Mouse (Mus musculus): ENCODE data around the gene Rab3gap2. TPM values are rescaled to one million over a fixed set of nuclear protein-coding genes. Genes with fewer than 3 reads are reported as not detected.

Gene Rab3gap2
- polyA plus RNA-seq, 1 experiment from 2014 or later, result 15.8 TPM

GRCm38 (mm10) chr1:185216762-185217161, 12.8 kb downstream of the Rab3gap2 start:
- WGBS, result 28% methylated on average over 2 of the region's 2 CpGs
- ATAC-seq, result no peak

GRCm38 (mm10) chr1:185217966-185218365, 14.0 kb downstream of the Rab3gap2 start:
- H3K9ac ChIP-seq (ENCODE audit: low read depth, low read length), result no peak overlapping the region
- no peak overlapping the region for H3K27ac ChIP-seq (ENCODE audit: low read depth, low read length)
- no peak for TF ChIP-seq CTCF (IDR thresholded peaks at IDR 0.05; ENCODE audit: low read depth)
- H3K4me1 ChIP-seq (replicated peaks; ENCODE audit: control insufficient read depth, insufficient read depth, low read length), result 0 out of 2 replicates have a peak, but pooled peaks cover 4% of the 10 kb centered on the region
- no peaks in the 10 kb centered on the region for H3K27me3 ChIP-seq (replicated peaks; ENCODE audit: control insufficient read depth, insufficient read depth, low read length)
- H3K4me3 ChIP-seq (ENCODE audit: low read depth, low read length), result no peak overlapping the region
- H3K4me2 ChIP-seq (replicated peaks; ENCODE audit: low read depth), result no peak overlapping the region
- ATAC-seq, result no peak
- 66% methylated on average over 5 of the region's 5 CpGs for WGBS
- no peaks in the 10 kb centered on the region for H3K9me3 ChIP-seq (ENCODE audit: control insufficient read depth)
- peaks cover 18% of the 10 kb centered on the region for H3K36me3 ChIP-seq (ENCODE audit: control insufficient read depth, insufficient read depth)

More at GRCm38 (mm10) chr1:185216762-185217161, 12.8 kb downstream of the Rab3gap2 start:
- Histone ChIP-seq H3K4me2 (replicated peaks; ENCODE audit: low read depth) (no peak overlapping the region), H3K9ac (ENCODE audit: low read depth, low read length) (no peak overlapping the region), H3K36me3 (ENCODE audit: control insufficient read depth, insufficient read depth) (peaks cover 7% of the 10 kb centered on the region), H3K4me1 (replicated peaks; ENCODE audit: control insufficient read depth, insufficient read depth, low read length) (0 out of 2 replicates have a peak, but pooled peaks cover 4% of the 10 kb centered on the region), H3K9me3 (ENCODE audit: control insufficient read depth) (no peaks in the 10 kb centered on the region), H3K27me3 (replicated peaks; ENCODE audit: control insufficient read depth, insufficient read depth, low read length) (no peaks in the 10 kb centered on the region), H3K4me3 (ENCODE audit: low read depth, low read length) (no peak overlapping the region), H3K27ac (ENCODE audit: low read depth, low read length) (no peak overlapping the region)
- TF ChIP-seq CTCF (IDR thresholded peaks at IDR 0.05; ENCODE audit: low read depth), result no peak

GRCm38 (mm10) chr1:185226889-185227288, 23.0 kb downstream of the Rab3gap2 start:
- Histone ChIP-seq H3K27ac (ENCODE audit: low read depth, low read length) (no peak overlapping the region), H3K4me2 (replicated peaks; ENCODE audit: low read depth) (no peak overlapping the region), H3K9ac (ENCODE audit: low read depth, low read length) (no peak overlapping the region), H3K4me3 (ENCODE audit: low read depth, low read length) (no peak overlapping the region), H3K9me3 (ENCODE audit: control insufficient read depth) (no peaks in the 10 kb centered on the region), H3K27me3 (replicated peaks; ENCODE audit: control insufficient read depth, insufficient read depth, low read length) (no peaks in the 10 kb centered on the region), H3K4me1 (replicated peaks; ENCODE audit: control insufficient read depth, insufficient read depth, low read length) (no peaks in the 10 kb centered on the region; the same call in 1 of the 2 replicates), H3K36me3 (ENCODE audit: control insufficient read depth, insufficient read depth) (peaks cover 34% of the 10 kb centered on the region)
- ATAC-seq, result no peak
- 94% methylated on average over 6 of the region's 6 CpGs for WGBS
- no peak for TF ChIP-seq CTCF (IDR thresholded peaks at IDR 0.05; ENCODE audit: low read depth)

GRCm38 (mm10) chr1:185227766-185228165, 23.8 kb downstream of the Rab3gap2 start:
- 89% methylated on average over 7 of the region's 7 CpGs for WGBS
- no peaks in the 10 kb centered on the region for H3K27me3 ChIP-seq (replicated peaks; ENCODE audit: control insufficient read depth, insufficient read depth, low read length)
- ATAC-seq, result no peak
- no peak for TF ChIP-seq CTCF (IDR thresholded peaks at IDR 0.05; ENCODE audit: low read depth)
- H3K36me3 ChIP-seq (ENCODE audit: control insufficient read depth, insufficient read depth), result peaks cover 25% of the 10 kb centered on the region
- H3K9me3 ChIP-seq (ENCODE audit: control insufficient read depth), result no peaks in the 10 kb centered on the region
- no peak overlapping the region for H3K4me3 ChIP-seq (ENCODE audit: low read depth, low read length)
- H3K27ac ChIP-seq (ENCODE audit: low read depth, low read length), result no peak overlapping the region
- H3K9ac ChIP-seq (ENCODE audit: low read depth, low read length), result no peak overlapping the region
- H3K4me2 ChIP-seq (replicated peaks; ENCODE audit: low read depth), result no peak overlapping the region
- H3K4me1 ChIP-seq (replicated peaks; ENCODE audit: control insufficient read depth, insufficient read depth, low read length), result no peaks in the 10 kb centered on the region; the same call in 1 of the 2 replicates

GRCm38 (mm10) chr1:185229406-185230201, 25.7 kb downstream of the Rab3gap2 start:
- peaks cover 18% of the 10 kb centered on the region for H3K36me3 ChIP-seq (ENCODE audit: control insufficient read depth, insufficient read depth)
- no peak for TF ChIP-seq CTCF (IDR thresholded peaks at IDR 0.05; ENCODE audit: low read depth)
- no peak overlapping the region for H3K4me2 ChIP-seq (replicated peaks; ENCODE audit: low read depth)
- 26% methylated on average over 7 of the region's 7 CpGs for WGBS
- peaks cover 3% of the 10 kb centered on the region; the same call in 1 of the 2 replicates for H3K4me1 ChIP-seq (replicated peaks; ENCODE audit: control insufficient read depth, insufficient read depth, low read length)
- H3K4me3 ChIP-seq (ENCODE audit: low read depth, low read length), result no peak overlapping the region
- no peaks in the 10 kb centered on the region for H3K9me3 ChIP-seq (ENCODE audit: control insufficient read depth)
- H3K9ac ChIP-seq (ENCODE audit: low read depth, low read length), result no peak overlapping the region
- no peaks in the 10 kb centered on the region for H3K27me3 ChIP-seq (replicated peaks; ENCODE audit: control insufficient read depth, insufficient read depth, low read length)
- ATAC-seq, result peak; percentile 89
- H3K27ac ChIP-seq (ENCODE audit: low read depth, low read length), result peak overlapping the region; percentile 72

- peaks cover 39% of the 10 kb centered on the region for H3K36me3 ChIP-seq (ENCODE audit: control insufficient read depth, insufficient read depth)
- no peak overlapping the region for H3K9ac ChIP-seq (ENCODE audit: low read depth, low read length)
- no peak overlapping the region for H3K27ac ChIP-seq (ENCODE audit: low read depth, low read length)
- no peak overlapping the region for H3K4me2 ChIP-seq (replicated peaks; ENCODE audit: low read depth)
- no peaks in the 10 kb centered on the region for H3K9me3 ChIP-seq (ENCODE audit: control insufficient read depth)
- H3K4me1 ChIP-seq (replicated peaks; ENCODE audit: control insufficient read depth, insufficient read depth, low read length), result 0 out of 2 replicates have a peak, but pooled peaks cover 3% of the 10 kb centered on the region
- H3K27me3 ChIP-seq (replicated peaks; ENCODE audit: control insufficient read depth, insufficient read depth, low read length), result no peaks in the 10 kb centered on the region
- no peak for TF ChIP-seq CTCF (IDR thresholded peaks at IDR 0.05; ENCODE audit: low read depth)
- WGBS, result 89% methylated on average over 5 of the region's 5 CpGs
- H3K4me3 ChIP-seq (ENCODE audit: low read depth, low read length), result no peak overlapping the region
- ATAC-seq, result no peak
These were observed 31.9 kb downstream of the Rab3gap2 start for GRCm38 (mm10) chr1:185235837-185236236.
